Mouse (Mus musculus): ENCODE data around the gene Gm11627. TPM values are rescaled to one million over a fixed set of nuclear protein-coding genes. Genes with fewer than 3 reads are reported as not detected.
"Not testable (repeated sequence)": the region's sequence is repeated elsewhere in the genome, so short reads cannot be mapped to it uniquely, and the experiment has no call there.

The Gm11627 gene
- polyA plus RNA-seq, 1 experiment from 2014 or later, result 13.9 TPM

GRCm38 (mm10) chr11:102610675-102611316 is 31.5 kb upstream of the Gm11627 start:
- no peak overlapping the region for H3K4me3 ChIP-seq (ENCODE audit: low read depth, low read length)
- H3K27me3 ChIP-seq (ENCODE audit: control insufficient read depth, insufficient read depth, low read length), result peaks cover under 1% of the 10 kb centered on the region; the same call in 1 of the 2 replicates
- WGBS, result 11% methylated on average over 9 of the region's 9 CpGs
- ATAC-seq (ENCODE audit: low FRiP score) (peak; percentile 58), DNase-seq (ENCODE audit: low spot score, missing footprints) (no peak)
- H3K4me1 ChIP-seq (ENCODE audit: control insufficient read depth, insufficient read depth, low read length), result peaks cover 37% of the 10 kb centered on the region
- no peaks in the 10 kb centered on the region for H3K9me3 ChIP-seq (ENCODE audit: control insufficient read depth, low read length)
- H3K4me2 ChIP-seq, result no peak overlapping the region
- H3K36me3 ChIP-seq (ENCODE audit: control insufficient read depth, insufficient read depth, low read length), result no peaks in the 10 kb centered on the region
- H3K27ac ChIP-seq (ENCODE audit: low read depth, low read length), result peak overlapping the region; percentile 58; the same call in 1 of the 2 replicates
- H3K9ac ChIP-seq (ENCODE audit: low read length), result peak overlapping the region; percentile 41; the same call in 1 of the 2 replicates

GRCm38 (mm10) chr11:102610260-102610659 is 31.0 kb upstream of the Gm11627 start:
- DNase-seq (ENCODE audit: low spot score, missing footprints), result peak; percentile 85
- H3K4me1 ChIP-seq (ENCODE audit: control insufficient read depth, insufficient read depth, low read length), result peaks cover 41% of the 10 kb centered on the region
- H3K27me3 ChIP-seq (ENCODE audit: control insufficient read depth, insufficient read depth, low read length), result peaks cover 4% of the 10 kb centered on the region; the same call in 1 of the 2 replicates
- WGBS, result 21% methylated on average over 4 of the region's 4 CpGs
- no peak overlapping the region for H3K9ac ChIP-seq (ENCODE audit: low read length)
- H3K36me3 ChIP-seq (ENCODE audit: control insufficient read depth, insufficient read depth, low read length), result no peaks in the 10 kb centered on the region
- H3K27ac ChIP-seq (ENCODE audit: low read depth, low read length), result no peak overlapping the region
- ATAC-seq (ENCODE audit: low FRiP score), result no peak
- no peaks in the 10 kb centered on the region for H3K9me3 ChIP-seq (ENCODE audit: control insufficient read depth, low read length)
- no peak overlapping the region for H3K4me3 ChIP-seq (ENCODE audit: low read depth, low read length)
- no peak overlapping the region for H3K4me2 ChIP-seq

GRCm38 (mm10) chr11:102609483-102609882 is 30.2 kb upstream of the Gm11627 start:
- H3K9ac ChIP-seq (ENCODE audit: low read length), result no peak overlapping the region
- DNase-seq (ENCODE audit: low spot score, missing footprints), result peak; percentile 85
- no peaks in the 10 kb centered on the region for H3K36me3 ChIP-seq (ENCODE audit: control insufficient read depth, insufficient read depth, low read length)
- H3K4me3 ChIP-seq (ENCODE audit: low read depth, low read length), result no peak overlapping the region
- 42% methylated on average over 8 of the region's 8 CpGs for WGBS
- H3K4me1 ChIP-seq (ENCODE audit: control insufficient read depth, insufficient read depth, low read length), result peaks cover 41% of the 10 kb centered on the region
- no peak overlapping the region for H3K27ac ChIP-seq (ENCODE audit: low read depth, low read length)
- peaks cover 4% of the 10 kb centered on the region; the same call in 1 of the 2 replicates for H3K27me3 ChIP-seq (ENCODE audit: control insufficient read depth, insufficient read depth, low read length)
- H3K4me2 ChIP-seq, result no peak overlapping the region
- no peak for ATAC-seq (ENCODE audit: low FRiP score)
- no peaks in the 10 kb centered on the region for H3K9me3 ChIP-seq (ENCODE audit: control insufficient read depth, low read length)

- Histone ChIP-seq H3K9ac (ENCODE audit: low read length) (no peak overlapping the region), H3K27me3 (ENCODE audit: control insufficient read depth, insufficient read depth, low read length) (peaks cover 4% of the 10 kb centered on the region; the same call in 1 of the 2 replicates), H3K4me2 (peak overlapping the region; percentile 91), H3K4me1 (ENCODE audit: control insufficient read depth, insufficient read depth, low read length) (peaks cover 41% of the 10 kb centered on the region), H3K4me3 (ENCODE audit: low read depth, low read length) (peak overlapping the region; percentile 1; the same call in 1 of the 2 replicates), H3K36me3 (ENCODE audit: control insufficient read depth, insufficient read depth, low read length) (no peaks in the 10 kb centered on the region), H3K9me3 (ENCODE audit: control insufficient read depth, low read length) (no peaks in the 10 kb centered on the region), H3K27ac (ENCODE audit: low read depth, low read length) (no peak overlapping the region)
- 31% methylated on average over 4 of the region's 4 CpGs for WGBS
- DNase-seq (ENCODE audit: low spot score, missing footprints) (peak; percentile 84), ATAC-seq (ENCODE audit: low FRiP score) (no peak)
Observed at GRCm38 (mm10) chr11:102608691-102609090, 29.4 kb upstream of the Gm11627 start.

GRCm38 (mm10) chr11:102607686-102608548 is 28.7 kb upstream of the Gm11627 start:
- peaks cover 43% of the 10 kb centered on the region for H3K4me1 ChIP-seq (ENCODE audit: control insufficient read depth, insufficient read depth, low read length)
- H3K9me3 ChIP-seq (ENCODE audit: control insufficient read depth, low read length), result no peaks in the 10 kb centered on the region
- WGBS, result 8% methylated on average over 10 of the region's 10 CpGs
- DNase-seq (ENCODE audit: low spot score, missing footprints), result peak; percentile 91
- peak overlapping the region; percentile 97 for H3K9ac ChIP-seq (ENCODE audit: low read length)
- H3K36me3 ChIP-seq (ENCODE audit: control insufficient read depth, insufficient read depth, low read length), result no peaks in the 10 kb centered on the region
- peaks cover 4% of the 10 kb centered on the region; the same call in 1 of the 2 replicates for H3K27me3 ChIP-seq (ENCODE audit: control insufficient read depth, insufficient read depth, low read length)
- H3K4me2 ChIP-seq, result peak overlapping the region; percentile 91
- peak overlapping the region; percentile 90 for H3K4me3 ChIP-seq (ENCODE audit: low read depth, low read length)
- no peak for ATAC-seq (ENCODE audit: low FRiP score)
- no peak overlapping the region for H3K27ac ChIP-seq (ENCODE audit: low read depth, low read length)

- not testable (repeated sequence) for H3K36me3 ChIP-seq (ENCODE audit: control insufficient read depth, insufficient read depth, low read length); H3K9me3 ChIP-seq (ENCODE audit: control insufficient read depth, low read length); H3K27me3 ChIP-seq (ENCODE audit: control insufficient read depth, insufficient read depth, low read length); ATAC-seq (ENCODE audit: low FRiP score); H3K27ac ChIP-seq (ENCODE audit: low read depth, low read length)
- peak overlapping the region; percentile 90 for H3K4me3 ChIP-seq (ENCODE audit: low read depth, low read length)
- peak; percentile 93 for DNase-seq (ENCODE audit: low spot score, missing footprints)
- H3K9ac ChIP-seq (ENCODE audit: low read length), result peak overlapping the region; percentile 97
- WGBS, result 2% methylated on average over 12 of the region's 12 CpGs
- H3K4me2 ChIP-seq, result peak overlapping the region; percentile 91
- peaks cover 49% of the 10 kb centered on the region for H3K4me1 ChIP-seq (ENCODE audit: control insufficient read depth, insufficient read depth, low read length)
Observed at GRCm38 (mm10) chr11:102607201-102607600, 27.9 kb upstream of the Gm11627 start.

GRCm38 (mm10) chr11:102606751-102607171 is 27.5 kb upstream of the Gm11627 start:
- Histone ChIP-seq H3K27ac (ENCODE audit: low read depth, low read length) (no peak overlapping the region; the same call in 1 of the 2 replicates), H3K9me3 (ENCODE audit: control insufficient read depth, low read length) (no peaks in the 10 kb centered on the region), H3K4me3 (ENCODE audit: low read depth, low read length) (peak overlapping the region; percentile 90), H3K27me3 (ENCODE audit: control insufficient read depth, insufficient read depth, low read length) (peaks cover 4% of the 10 kb centered on the region; the same call in 1 of the 2 replicates), H3K36me3 (ENCODE audit: control insufficient read depth, insufficient read depth, low read length) (no peaks in the 10 kb centered on the region), H3K4me1 (ENCODE audit: control insufficient read depth, insufficient read depth, low read length) (peaks cover 49% of the 10 kb centered on the region), H3K9ac (ENCODE audit: low read length) (peak overlapping the region; percentile 97), H3K4me2 (peak overlapping the region; percentile 91)
- DNase-seq (ENCODE audit: low spot score, missing footprints), result peak; percentile 95
- 0% methylated on average over 12 of the region's 12 CpGs for WGBS
- no peak for ATAC-seq (ENCODE audit: low FRiP score)

GRCm38 (mm10) chr11:102605553-102606416 is 26.5 kb upstream of the Gm11627 start:
- DNase-seq (ENCODE audit: low spot score, missing footprints), result peak; percentile 95
- Histone ChIP-seq H3K36me3 (ENCODE audit: control insufficient read depth, insufficient read depth, low read length) (no peaks in the 10 kb centered on the region), H3K27ac (ENCODE audit: low read depth, low read length) (peak overlapping the region; percentile 99; the same call in 1 of the 2 replicates), H3K9me3 (ENCODE audit: control insufficient read depth, low read length) (no peaks in the 10 kb centered on the region), H3K4me2 (peak overlapping the region; percentile 91), H3K4me3 (ENCODE audit: low read depth, low read length) (peak overlapping the region; percentile 90), H3K9ac (ENCODE audit: low read length) (peak overlapping the region; percentile 97), H3K4me1 (ENCODE audit: control insufficient read depth, insufficient read depth, low read length) (peaks cover 45% of the 10 kb centered on the region), H3K27me3 (ENCODE audit: control insufficient read depth, insufficient read depth, low read length) (peaks cover 4% of the 10 kb centered on the region; the same call in 1 of the 2 replicates)
- no peak for ATAC-seq (ENCODE audit: low FRiP score)
- under 1% methylated on average over 62 of the region's 62 CpGs for WGBS
